Mouse (Mus musculus) B cell, adult 2 months (primary cell): ENCODE results near the gene Mgarp.
"Not testable (repeated sequence)": the region's sequence is repeated elsewhere in the genome, so short reads cannot be mapped to it uniquely, and the experiment has no call there.

Experiments used
- DNase-seq, 2 experiments: peaks; one replicate each; pipeline ENCODE4 v3.0.0; 2022

The Mgarp gene

GRCm38 (mm10) chr3:51395461-51396145, 935 bp downstream of the Mgarp start:
- DNase-seq = no peak

GRCm38 (mm10) chr3:51394881-51395280, 1.7 kb downstream of the Mgarp start:
- DNase-seq = no peak

- DNase-seq = no peak
Observed at GRCm38 (mm10) chr3:51393651-51394050, 2.9 kb downstream of the Mgarp start.

GRCm38 (mm10) chr3:51393018-51393417, 3.5 kb downstream of the Mgarp start:
- not testable (repeated sequence) for DNase-seq

GRCm38 (mm10) chr3:51391591-51391990, 4.9 kb downstream of the Mgarp start:
- no peak for DNase-seq

- no peak for DNase-seq
Observed at GRCm38 (mm10) chr3:51391095-51391494, 5.4 kb downstream of the Mgarp start.

- DNase-seq = no peak
Observed at GRCm38 (mm10) chr3:51388904-51389303, 7.6 kb downstream of the Mgarp start.

GRCm38 (mm10) chr3:51387868-51388381, 8.6 kb downstream of the Mgarp start:
- no peak for DNase-seq

- no peak for DNase-seq
Observed at GRCm38 (mm10) chr3:51387134-51387451, 9.4 kb downstream of the Mgarp start.

GRCm38 (mm10) chr3:51386441-51387133, 10.0 kb downstream of the Mgarp start:
- DNase-seq = no peak

GRCm38 (mm10) chr3:51383409-51383808, 13.1 kb downstream of the Mgarp start:
- DNase-seq = no peak

GRCm38 (mm10) chr3:51380660-51381014, 15.9 kb downstream of the Mgarp start:
- no peak for DNase-seq

- DNase-seq = no peak
Observed at GRCm38 (mm10) chr3:51379786-51380659, 16.5 kb downstream of the Mgarp start.

- no peak for DNase-seq
Observed at GRCm38 (mm10) chr3:51378665-51378946, 17.9 kb downstream of the Mgarp start.

- DNase-seq = peak; percentile 27 to 31
Observed at GRCm38 (mm10) chr3:51377878-51378664, 18.5 kb downstream of the Mgarp start.

- DNase-seq = peak; percentile 71 to 72
Observed at GRCm38 (mm10) chr3:51375307-51376265, 21.0 kb downstream of the Mgarp start.

- DNase-seq = no peak
Observed at GRCm38 (mm10) chr3:51373544-51373943, 23.0 kb downstream of the Mgarp start.

GRCm38 (mm10) chr3:51372883-51373282, 23.7 kb downstream of the Mgarp start:
- no peak for DNase-seq

GRCm38 (mm10) chr3:51371826-51372225, 24.7 kb downstream of the Mgarp start:
- DNase-seq = no peak

GRCm38 (mm10) chr3:51368011-51368410, 28.5 kb downstream of the Mgarp start:
- DNase-seq = no peak

GRCm38 (mm10) chr3:51366926-51367325, 29.6 kb downstream of the Mgarp start:
- DNase-seq = no peak

- DNase-seq = no peak
Observed at GRCm38 (mm10) chr3:51365517-51365882, 31.0 kb downstream of the Mgarp start.
